Mouse (Mus musculus) small intestine, adult 10 weeks (tissue): ENCODE results near the gene Gm2012. TPM values are rescaled to one million over a fixed set of nuclear protein-coding genes. Genes with fewer than 3 reads are reported as not detected.

Experiments
- polyA plus RNA-seq: library from polyadenylated mRNA; stranded (reverse); fragments of 350-450 nt; fragmentation: Illumina TruSeq; extraction: RNeasy Lipid Tissue Mini Kit (QIAGEN cat#74804); gene quantifications from one replicate; pipeline ENCODE4 v1.2.3, GENCODE M21; 2014; ENCODE audit warnings: low replicate concordance

Gene Gm2012
- polyA plus RNA-seq: not detected

DNA sequence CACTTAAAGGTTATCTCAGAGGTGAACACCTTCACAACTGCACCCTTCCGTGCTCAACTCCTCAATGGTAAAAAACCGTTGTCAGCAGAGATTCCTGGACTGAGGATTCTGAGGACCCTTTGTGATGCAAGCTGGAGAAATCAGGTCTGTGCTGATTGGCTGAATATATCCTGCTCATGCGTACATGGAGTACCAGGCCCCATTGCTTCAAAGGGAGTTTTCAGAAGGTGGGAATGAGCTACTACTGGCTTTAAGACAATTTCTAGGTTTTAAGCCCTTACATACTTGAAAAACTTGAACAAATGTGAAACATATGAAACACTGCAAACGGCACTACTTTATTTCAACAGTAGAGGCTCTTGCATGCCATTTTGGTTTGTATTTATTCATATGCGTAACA is at the start of gene Gm2012:
Gene Gm2012, minus strand, starts transcription at position 101 of the 400 bp plus-strand sequence.

Other genes with a start within 250 kb of the Gm2012 start
- not detected for gene Gm5168, start 180.3 kb downstream of the Gm2012 start, polyA plus RNA-seq
- not detected for gene Gm2030, start 78.7 kb upstream of the Gm2012 start, polyA plus RNA-seq